Mouse (Mus musculus) layer of hippocampus, adult 8-10 months (tissue): ENCODE measurements around the gene Olfr59. TPM values are rescaled to one million over a fixed set of nuclear protein-coding genes. Genes with fewer than 3 reads are reported as not detected.

ENCODE experiments used
- DNase-seq, 2 experiments: peaks; one replicate each; pipeline ENCODE4 v3.0.0; 2022; ENCODE audit warnings: low spot score in 2 of 2
- total RNA-seq, 4 experiments: library from RNA; stranded (reverse); gene quantifications; 2 replicates each; pipeline ENCODE4 v1.2.4; 2022

Gene Olfr59
- not detected for total RNA-seq

- DNase-seq: no peak
Observed at GRCm38 (mm10) chr11:74283436-74283835, at the start of gene Olfr59. Gene Olfr59, plus strand, starts transcription at chr11:74283736.

DNA sequence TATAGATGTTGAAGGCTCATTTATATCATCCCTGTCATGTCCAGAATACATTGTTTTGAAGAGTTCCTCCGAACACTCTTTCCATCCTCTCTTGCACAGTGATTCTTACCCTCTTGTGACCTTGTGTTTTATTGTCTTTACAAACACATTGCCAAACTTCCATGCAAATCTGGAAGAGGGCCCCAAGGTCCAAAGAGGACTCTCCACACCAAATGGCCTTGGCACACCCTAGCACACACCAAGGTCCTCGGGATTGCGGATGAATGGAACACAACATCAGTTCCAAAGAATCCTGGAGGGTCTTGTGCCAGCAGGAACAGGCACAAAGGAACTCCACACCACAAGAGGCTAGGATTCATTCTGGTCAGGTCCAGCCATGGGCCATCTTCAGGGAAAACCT is 42.3 kb upstream of the Olfr59 start:
- no peak for DNase-seq

- DNase-seq: no peak
Observed at GRCm38 (mm10) chr11:74259508-74259907, 24.0 kb upstream of the Olfr59 start, which contains the start of gene Olfr406. Gene Olfr406, plus strand, starts transcription at chr11:74259808.

DNA sequence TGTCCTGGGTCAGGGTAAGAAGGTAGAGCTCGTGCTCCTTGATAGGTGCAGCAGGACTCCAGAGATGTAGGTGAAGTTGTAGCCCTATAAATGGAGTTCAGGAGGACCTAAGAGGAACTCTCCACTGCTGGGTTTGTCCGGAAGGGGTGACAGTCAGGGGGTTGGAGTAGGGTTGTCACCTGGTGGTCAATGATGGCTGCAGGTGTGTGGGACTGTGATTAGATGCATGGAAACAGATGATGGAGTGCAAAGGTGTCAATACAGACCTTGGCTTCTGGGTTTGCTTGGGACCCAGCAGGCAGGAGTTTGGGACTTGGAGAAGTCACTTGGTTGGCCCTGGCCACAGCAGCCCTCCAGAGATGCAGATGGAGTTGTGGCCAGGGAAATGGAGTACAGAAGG is 3.7 kb downstream of the Olfr59 start:
- no peak for DNase-seq

DNA sequence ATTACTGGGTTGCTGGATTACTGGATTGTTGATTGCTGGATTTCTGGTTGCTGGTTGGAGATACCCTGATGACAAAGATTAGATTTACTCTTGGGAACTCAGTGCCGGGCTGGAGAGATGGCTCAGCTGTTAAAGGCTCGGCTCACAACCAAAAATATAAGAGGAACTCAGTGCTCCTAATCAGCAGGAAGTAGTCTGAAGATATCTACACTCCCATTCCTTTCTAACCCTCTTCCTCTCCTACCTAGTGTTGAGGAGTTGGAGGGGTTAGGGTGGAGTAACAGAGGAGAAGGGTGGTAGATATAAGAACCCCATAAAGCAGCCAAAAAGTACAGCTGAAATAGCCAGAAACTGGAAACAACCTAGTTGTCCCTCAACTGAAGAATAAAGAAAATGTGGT is 42.5 kb downstream of the Olfr59 start:
- DNase-seq: no peak

GRCm38 (mm10) chr11:74328781-74329180 is 45.2 kb downstream of the Olfr59 start:
- DNase-seq: no peak

- no peak for DNase-seq
Observed at GRCm38 (mm10) chr11:74337931-74338330, 54.4 kb downstream of the Olfr59 start, which contains the start of gene Olfr410. Gene Olfr410, minus strand, starts transcription at chr11:74338031.

Other genes with a start within 250 kb of the Olfr59 start
- gene Olfr139, start 227.2 kb upstream of the Olfr59 start, total RNA-seq: not detected
- gene Olfr399, start 227.1 kb upstream of the Olfr59 start, total RNA-seq: not detected
- not detected for gene Zfp616, start 213.8 kb upstream of the Olfr59 start, total RNA-seq
- gene Olfr401, start 170.0 kb upstream of the Olfr59 start, total RNA-seq: not detected
- gene Olfr402, start 130.2 kb upstream of the Olfr59 start, total RNA-seq: not detected
- not detected for gene Olfr403, start 97.5 kb upstream of the Olfr59 start, total RNA-seq
- not detected for gene Olfr43, start 72.4 kb upstream of the Olfr59 start, total RNA-seq
- not detected for gene Olfr406, start 23.9 kb upstream of the Olfr59 start, total RNA-seq
- gene Olfr410, start 54.3 kb downstream of the Olfr59 start, total RNA-seq: not detected
- gene Olfr411, start 68.9 kb downstream of the Olfr59 start, total RNA-seq: not detected
- not detected for gene Olfr412, start 78.3 kb downstream of the Olfr59 start, total RNA-seq